Mouse (Mus musculus) CH12.LX (cell line): ENCODE measurements at regions not wholly inside any gene's neighbourhood (a gene's known extent, or its start where the extent isn't known, plus 50 kb on each side); places are given as distances from the start of the nearest gene placed in this dataset.
A peak's percentile ranks its signal among the peaks of the same experiment; 100 is the strongest.

ENCODE experiments used
- DNase-seq: peaks from one replicate; pipeline ENCODE4 v3.0.0-alpha.2; 2013; ENCODE audit errors: extremely low read depth
- H3K27ac ChIP-seq: 2 replicates; pipeline ENCODE4 v1.5.1; 2012; ENCODE audit warnings: low read depth, mild to moderate bottlenecking, control low read depth, moderate library complexity; ENCODE audit not compliant: insufficient read depth
- H3K27me3 ChIP-seq: replicated peaks from 2 replicates; pipeline ENCODE3; 2012; ENCODE audit warnings: inconsistent platforms
- H3K36me3 ChIP-seq, 2 experiments: replicated peaks in 1 of 2; 2 replicates each; pipeline versions ENCODE3 to v1.6.1; 2012; ENCODE audit warnings: inconsistent platforms in 1 of 2, low read length in 1 of 2, mild to moderate bottlenecking in 1 of 2, mixed read lengths in 1 of 2, moderate library complexity in 1 of 2; ENCODE audit not compliant: control insufficient read depth in 1 of 2, insufficient read depth in 1 of 2
- H3K4me1 ChIP-seq, 2 experiments: 2 replicates each; pipeline ENCODE4 v1.6.1; 2012; ENCODE audit warnings: inconsistent platforms in 1 of 2, moderate library complexity in 1 of 2; ENCODE audit not compliant: insufficient read depth in 2 of 2, control insufficient read depth in 1 of 2
- H3K4me2 ChIP-seq: 2 replicates; pipeline ENCODE4 v1.6.1; 2012; ENCODE audit warnings: low read depth, mild to moderate bottlenecking, control low read depth; ENCODE audit not compliant: poor library complexity, insufficient read depth, severe bottlenecking
- H3K4me3 ChIP-seq, 3 experiments: fragments of 150-350 bp in 1 of 3; sonication (generic) in 1 of 3; replicated peaks in 1 of 3; 2 replicates each; pipeline versions ENCODE3 to v1.5.1; 2011 to 2012; ENCODE audit warnings: low read depth in 2 of 3, low read length in 2 of 3, mild to moderate bottlenecking in 2 of 3, moderate library complexity in 2 of 3, control low read depth in 1 of 3, improper control_type of control experiment in 1 of 3, inconsistent platforms in 1 of 3, mixed read lengths in 1 of 3; ENCODE audit not compliant: poor library complexity in 1 of 3
- H3K79me2 ChIP-seq: replicated peaks from 2 replicates; pipeline ENCODE4 v1.6.1; 2012; ENCODE audit warnings: mild to moderate bottlenecking, moderate library complexity; ENCODE audit not compliant: control insufficient read depth, poor library complexity, insufficient read depth, severe bottlenecking; ENCODE audit errors: extremely low read depth
- H3K9ac ChIP-seq: 2 replicates; pipeline ENCODE4 v1.6.1; 2012; ENCODE audit warnings: low read depth, mild to moderate bottlenecking, control low read depth, moderate library complexity; ENCODE audit not compliant: insufficient read depth
- H3K9me3 ChIP-seq: replicated peaks from 2 replicates; pipeline ENCODE3; 2012; ENCODE audit warnings: low read length, inconsistent platforms, mixed read lengths
- CHD2 ChIP-seq: IDR thresholded peaks from 2 replicates; pipeline ENCODE4 v1.6.1; 2011; ENCODE audit warnings: low read length, improper control_type of control experiment
- CTCF ChIP-seq, 2 experiments: IDR thresholded peaks in 1 of 2; conservative IDR thresholded peaks in 1 of 2; 2 replicates each; pipeline ENCODE4 v1.5.1; 2011 to 2012; ENCODE audit warnings: low read depth in 2 of 2, low read length in 2 of 2, improper control_type of control experiment in 1 of 2, inconsistent platforms in 1 of 2, mild to moderate bottlenecking in 1 of 2, moderate library complexity in 1 of 2
- E2F4 ChIP-seq: IDR thresholded peaks from 2 replicates; pipeline ENCODE4 v1.6.1; 2011; ENCODE audit warnings: low read depth, low read length, improper control_type of control experiment; ENCODE audit not compliant: insufficient replicate concordance
- JUN ChIP-seq: IDR thresholded peaks from 2 replicates; pipeline ENCODE4 v1.6.1; 2011; ENCODE audit warnings: low read depth, mild to moderate bottlenecking, low read length, improper control_type of control experiment, moderate library complexity; ENCODE audit not compliant: insufficient read depth
- KAT2A ChIP-seq: IDR thresholded peaks from 2 replicates; pipeline ENCODE4 v1.6.1; 2012; ENCODE audit warnings: low read length, improper control_type of control experiment, inconsistent platforms; ENCODE audit not compliant: insufficient replicate concordance
- MYC ChIP-seq: IDR thresholded peaks from 2 replicates; pipeline ENCODE4 v1.6.1; 2011; ENCODE audit warnings: low read depth, mild to moderate bottlenecking, improper control_type of control experiment, low read length
- NRF1 ChIP-seq: IDR thresholded peaks from 2 replicates; pipeline ENCODE4 v1.6.1; 2014; ENCODE audit warnings: low read depth, mild to moderate bottlenecking, inconsistent platforms, low read length, improper control_type of control experiment, moderate library complexity
- PAX5 ChIP-seq: IDR thresholded peaks from 2 replicates; pipeline ENCODE4 v1.6.1; 2012; ENCODE audit warnings: low read length, inconsistent platforms, mixed read lengths
- POLR2AphosphoS2 ChIP-seq: IDR thresholded peaks from 2 replicates; pipeline ENCODE4 v1.6.1; 2011; ENCODE audit warnings: low read depth, low read length, improper control_type of control experiment
- RAD21 ChIP-seq: IDR thresholded peaks from 2 replicates; pipeline ENCODE4 v1.6.1; 2011; ENCODE audit warnings: low read depth, mild to moderate bottlenecking, low read length, improper control_type of control experiment, moderate library complexity
- RCOR1 ChIP-seq: conservative IDR thresholded peaks from 2 replicates; pipeline ENCODE4 v1.6.1; 2012; ENCODE audit warnings: low read depth, mild to moderate bottlenecking, inconsistent platforms, low read length, improper control_type of control experiment
- SMC3 ChIP-seq: IDR thresholded peaks from 2 replicates; pipeline ENCODE4 v1.6.1; 2011; ENCODE audit warnings: low read depth, low read length, improper control_type of control experiment
- TCF12 ChIP-seq: IDR thresholded peaks from 2 replicates; pipeline ENCODE4 v1.6.1; 2014; ENCODE audit warnings: low read depth, mild to moderate bottlenecking, inconsistent platforms, low read length, improper control_type of control experiment
- ZNF384 ChIP-seq: IDR thresholded peaks from 2 replicates; pipeline ENCODE4 v1.6.1; 2012; ENCODE audit warnings: low read depth, low read length, improper control_type of control experiment, inconsistent platforms
- dilution Hi-C: fragments of 300-500 bp; cut with MboI; formaldehyde crosslinking; loops from 2 replicates; pipeline ENCODE4 v1.14.3; 2020; ENCODE audit warnings: low sequenced_read_pairs; ENCODE audit not compliant: extremely low pct_unique_long_range_greater_than_20kb, extremely low pct_ligation_motif_present
- in situ Hi-C: fragments of 300-500 bp; cut with MboI; formaldehyde crosslinking; loops from 3 replicates; pipeline ENCODE4 v1.14.3; 2019; ENCODE audit warnings: low sequenced_read_pairs, low pct_ligation_motif_present, low pct_unique_long_range_greater_than_20kb, mixed read lengths

DNA sequence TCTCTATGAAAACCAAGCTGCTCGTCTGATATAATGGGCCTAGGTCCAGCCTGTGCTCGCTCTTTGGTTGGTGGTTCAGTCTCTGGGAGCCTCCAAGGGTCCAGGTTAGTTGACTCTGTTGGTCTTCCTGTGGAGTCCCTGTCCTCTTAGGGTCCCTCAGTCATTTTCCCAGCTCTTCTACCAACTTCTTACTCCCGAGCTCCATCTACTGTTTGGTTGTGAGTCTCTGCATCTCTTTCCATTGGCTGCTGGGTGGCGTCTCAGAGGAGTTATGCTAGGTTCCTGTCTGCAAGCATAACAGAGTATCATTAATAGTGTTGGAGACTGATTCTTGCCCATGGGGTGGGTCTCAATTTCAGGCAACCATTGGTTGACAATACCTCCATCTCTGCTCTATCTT lies 60.0 kb upstream of the Topaz1 start:
- no peak overlapping the region for H3K4me2 ChIP-seq
- H3K27me3 ChIP-seq = peaks cover 29% of the 10 kb centered on the region
- no peaks in the 10 kb centered on the region for H3K36me3 ChIP-seq
- TF ChIP-seq SMC3 = peak; percentile 65
- no peak for TF ChIP-seq CHD2
- TF ChIP-seq CTCF (conservative IDR thresholded peaks at IDR 0.05 in 1 of 2, IDR thresholded peaks at IDR 0.05 in 1 of 2; ENCODE audit: low read depth in 2 of 2, low read length in 2 of 2) = peak in 1 of 2 experiments; percentile 71; a peak in 2 of 4 replicates
- TF ChIP-seq RAD21 = peak; percentile 64
- in situ Hi-C loops = loop anchor here (10.0 to 25.0 kb wide), 2 partner anchors 72 to 225 kb away; no protein-coding TSS in a partner anchor
- peaks cover 0 to 16% of the 10 kb centered on the region in 2 experiments; a peak in 2 of 4 replicates for H3K4me1 ChIP-seq
- no peaks in the 10 kb centered on the region for H3K79me2 ChIP-seq
- H3K9me3 ChIP-seq = no peaks in the 10 kb centered on the region
- H3K9ac ChIP-seq = no peak overlapping the region
- no peak overlapping the region for H3K4me3 ChIP-seq
- H3K27ac ChIP-seq = no peak overlapping the region
- DNase-seq = peak; percentile 33
- dilution Hi-C loops = no loop called here

DNA sequence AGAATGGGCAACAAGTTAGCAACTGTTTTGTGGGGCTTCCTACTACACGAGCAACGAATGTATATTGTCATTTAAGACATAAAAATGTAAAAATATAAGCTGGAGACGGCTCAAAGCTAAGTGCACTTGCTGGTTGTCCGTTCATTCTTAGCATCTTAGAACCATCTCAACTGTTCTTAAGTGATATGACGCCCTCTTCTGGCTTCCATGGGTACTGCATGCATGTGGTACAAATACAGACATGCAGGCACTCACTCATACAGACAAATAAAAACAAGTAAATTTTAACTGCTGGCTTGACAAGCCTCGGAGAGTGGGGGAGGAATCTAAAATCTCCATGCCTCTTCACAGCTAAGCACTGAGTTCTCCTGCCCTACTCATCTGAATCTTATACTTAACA lies 55.3 kb upstream of the Topaz1 start:
- DNase-seq = peak; percentile 46
- no peaks in the 10 kb centered on the region for H3K79me2 ChIP-seq
- in situ Hi-C loops = loop anchor here (25.0 kb wide), 1 partner anchor 230 kb away; no protein-coding TSS in a partner anchor

DNA sequence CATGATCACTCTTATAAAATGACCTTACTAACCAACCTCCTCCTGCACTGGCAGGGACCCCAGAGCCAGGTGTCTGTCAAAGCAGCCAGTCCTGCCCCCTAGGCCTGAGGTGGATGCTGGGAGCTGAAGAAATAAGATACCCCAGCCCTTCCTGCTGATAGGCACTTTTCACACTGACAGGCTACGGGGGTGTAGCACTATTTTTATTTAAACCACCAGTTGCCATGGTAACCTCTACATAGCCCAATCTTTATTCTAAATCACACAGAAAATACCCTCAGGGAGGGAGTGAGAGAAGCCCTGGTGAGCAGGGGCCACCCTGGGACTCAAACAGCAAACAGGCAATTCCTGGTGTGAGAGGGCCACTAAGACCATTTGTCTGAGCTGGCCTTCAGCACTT lies 51.4 kb upstream of the Topaz1 start:
- H3K79me2 ChIP-seq = no peaks in the 10 kb centered on the region
- no peak overlapping the region for H3K4me3 ChIP-seq
- TF ChIP-seq KAT2A = no peak
- no peak for TF ChIP-seq NRF1
- TF ChIP-seq POLR2AphosphoS2 = no peak
- no peak for TF ChIP-seq TCF12
- TF ChIP-seq MYC = no peak
- TF ChIP-seq PAX5 = no peak
- TF ChIP-seq, all 38 proteins: peak for 0
- peaks cover 83% of the 10 kb centered on the region for H3K27me3 ChIP-seq
- H3K4me1 ChIP-seq = no peaks in the 10 kb centered on the region; a peak in 1 of 4 replicates
- DNase-seq = no peak
- H3K27ac ChIP-seq = no peak overlapping the region
- dilution Hi-C loops (no loop called here), in situ Hi-C loops (loop anchor here (25.0 kb wide), 1 partner anchor 233 kb away; no protein-coding TSS in a partner anchor)
- no peaks in the 10 kb centered on the region for H3K36me3 ChIP-seq
- no peak overlapping the region for H3K9ac ChIP-seq
- no peak overlapping the region for H3K4me2 ChIP-seq
- H3K9me3 ChIP-seq = no peaks in the 10 kb centered on the region

More for the DNA sequence above, 55.3 kb upstream of the Topaz1 start:
- no peak overlapping the region for H3K4me2 ChIP-seq
- H3K9me3 ChIP-seq = no peaks in the 10 kb centered on the region
- H3K9ac ChIP-seq = no peak overlapping the region
- peak; percentile 51 to 57 for TF ChIP-seq CTCF (conservative IDR thresholded peaks at IDR 0.05 in 1 of 2, IDR thresholded peaks at IDR 0.05 in 1 of 2; ENCODE audit: low read depth in 2 of 2, low read length in 2 of 2)
- TF ChIP-seq RCOR1 = no peak
- no peak for TF ChIP-seq ZNF384
- no peak for TF ChIP-seq JUN
- TF ChIP-seq RAD21 = peak; percentile 48
- TF ChIP-seq PAX5 = no peak
- no peak for TF ChIP-seq E2F4
- TF ChIP-seq, all 38 proteins: peak for 2
- no peak overlapping the region for H3K4me3 ChIP-seq
- H3K27me3 ChIP-seq = peaks cover 64% of the 10 kb centered on the region
- H3K4me1 ChIP-seq = no peaks in the 10 kb centered on the region; a peak in 1 of 4 replicates
- H3K27ac ChIP-seq = no peak overlapping the region
- dilution Hi-C loops = no loop called here
- H3K36me3 ChIP-seq = no peaks in the 10 kb centered on the region
